Mouse (Mus musculus) lung, adult 2 months (tissue): ENCODE measurements around the gene Tacr3.

Experiments
- CTCF ChIP-seq: fragments of 200-500 bp; IDR thresholded peaks from 2 replicates; pipeline ENCODE4 v1.5.1; 2011; ENCODE audit warnings: mild to moderate bottlenecking, low read length, control low read depth; ENCODE audit not compliant: insufficient read depth
- POLR2A ChIP-seq: fragments of 200-500 bp; IDR thresholded peaks from 2 replicates; pipeline ENCODE4 v1.6.1; 2011; ENCODE audit warnings: low read depth, mild to moderate bottlenecking, control low read depth, low read length, borderline replicate concordance; ENCODE audit errors: extremely low read depth

GRCm38 (mm10) chr3:134829531-134829921 lies 719 bp downstream of the Tacr3 start:
- TF ChIP-seq CTCF (no peak), POLR2A (no peak)
